Comparison of ENCODE assay signal across 8 mouse cellular contexts in the genomic region with DNA sequence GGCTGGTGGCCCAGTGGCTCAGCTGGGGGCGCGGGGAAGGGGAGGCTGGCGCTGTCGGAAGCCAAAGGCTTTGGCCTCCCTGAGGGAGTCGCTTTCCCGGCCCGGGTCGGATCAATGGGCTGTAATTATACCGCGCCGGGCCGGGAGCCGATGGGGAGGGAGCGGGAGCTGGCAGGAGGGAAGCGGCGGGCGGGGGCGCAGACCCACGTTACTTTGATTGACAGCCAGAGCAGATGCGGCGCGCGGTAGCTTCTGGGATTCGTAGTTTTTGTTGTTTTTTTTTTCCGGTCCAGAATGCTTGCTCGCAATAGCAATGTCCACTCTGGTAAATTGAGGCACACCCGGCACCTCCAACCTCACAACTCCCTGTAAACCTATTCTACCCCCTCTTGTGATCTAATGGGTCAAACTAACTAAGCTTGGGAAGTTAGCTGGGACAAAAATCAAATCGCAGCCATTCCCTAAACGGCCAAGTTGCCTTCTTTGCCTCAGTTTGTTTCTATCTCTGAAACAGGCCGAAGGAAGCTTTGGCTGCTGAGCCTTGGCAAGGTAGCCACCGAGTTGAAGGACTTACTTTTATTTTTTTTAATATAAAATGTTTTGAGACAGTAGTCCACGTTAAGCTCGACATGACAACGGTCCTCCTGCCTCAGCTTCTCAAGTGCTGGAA. TPM values are rescaled to one million over a fixed set of nuclear protein-coding genes. Genes with fewer than 3 reads are reported as not detected.
DNase-seq lines count a peak whose midpoint lies in the region; ATAC-seq and TF ChIP-seq lines count a peak whose summit lies in the region.

No protein-coding gene starts in this region.

- TF ChIP-seq EP300 in liver, postnatal 0 days (IDR thresholded peaks at IDR 0.05; ENCODE audit: low read depth): no peak

- peak; percentile 67 for ATAC-seq in forebrain, embryonic 15.5 days (replicated peaks)
- ATAC-seq in liver, postnatal 0 days: peak; percentile 63
- ATAC-seq in neural tube, embryonic 13.5 days (ENCODE audit: low read depth): peak; percentile 67

- peak overlapping the region; percentile 89 for H3K4me2 ChIP-seq in forebrain, embryonic 15.5 days (replicated peaks)
- H3K4me2 ChIP-seq in liver, postnatal 0 days (ENCODE audit: low read depth, low read length): peak overlapping the region; percentile 99
- H3K4me2 ChIP-seq in neural tube, embryonic 13.5 days: peak overlapping the region; percentile 75

- in situ Hi-C loops in ES-E14 (cut with MboI; ENCODE audit: low sequenced_read_pairs in 2 of 2, unreplicated experiment in 2 of 2): no loop called here

- H3K9ac ChIP-seq in ES-E14 (ENCODE audit: insufficient read depth, low read depth, low read length, poor library complexity, severe bottlenecking): peak overlapping the region; percentile 67; the same call in 1 of the 2 replicates
- H3K9ac ChIP-seq in forebrain, embryonic 15.5 days (replicated peaks): peak overlapping the region; percentile 36
- peak overlapping the region; percentile 57 for H3K9ac ChIP-seq in liver, postnatal 0 days (replicated peaks)
- H3K9ac ChIP-seq in neural tube, embryonic 13.5 days: peak overlapping the region; percentile 54

- DNase-seq in ES-E14 (ENCODE audit: low read depth, low spot score): peak; percentile 81
- DNase-seq in cerebellum, adult 11-12 months: peak; percentile 96
- DNase-seq in heart, postnatal 25 days (ENCODE audit: low spot score): peak; percentile 86
- peak; percentile 97 for DNase-seq in layer of hippocampus, adult 11-12 months (ENCODE audit: low spot score)
- peak; percentile 90 for DNase-seq in liver, postnatal 0 days
- peak; percentile 78 for DNase-seq in telencephalon, adult 2 months (ENCODE audit: low read depth, low spot score)

- no peak for TF ChIP-seq CTCF in liver, postnatal 0 days (IDR thresholded peaks at IDR 0.05; ENCODE audit: low read depth)

- peaks cover 2 to 28% of the 10 kb centered on the region in 2 experiments; a peak in 2 of 4 replicates for H3K4me1 ChIP-seq in ES-E14 (ENCODE audit: control insufficient read depth in 2 of 2, insufficient read depth in 2 of 2, low read length in 2 of 2, poor library complexity in 1 of 2)
- peaks cover 73% of the 10 kb centered on the region for H3K4me1 ChIP-seq in forebrain, embryonic 15.5 days
- peaks cover 40% of the 10 kb centered on the region for H3K4me1 ChIP-seq in liver, postnatal 0 days (ENCODE audit: insufficient read depth)
- peaks cover 74% of the 10 kb centered on the region for H3K4me1 ChIP-seq in neural tube, embryonic 13.5 days (replicated peaks)

- intact Hi-C loops in heart, postnatal 25 days (cut with DNase I): no loop called here

- H3K9me3 ChIP-seq in ES-E14 (ENCODE audit: control insufficient read depth, insufficient read depth, low read depth, low read length): no peaks in the 10 kb centered on the region
- H3K9me3 ChIP-seq in forebrain, embryonic 15.5 days: no peaks in the 10 kb centered on the region
- no peaks in the 10 kb centered on the region for H3K9me3 ChIP-seq in liver, postnatal 0 days (ENCODE audit: low read length)
- H3K9me3 ChIP-seq in neural tube, embryonic 13.5 days: no peaks in the 10 kb centered on the region

- H3K27ac ChIP-seq in ES-E14 (ENCODE audit: insufficient read depth, low read depth, low read length, poor library complexity, severe bottlenecking): peak overlapping the region; percentile 20; the same call in 1 of the 2 replicates
- peak overlapping the region; percentile 91 for H3K27ac ChIP-seq in forebrain, embryonic 15.5 days (replicated peaks)
- peak overlapping the region; percentile 71 for H3K27ac ChIP-seq in liver, postnatal 0 days (ENCODE audit: low read depth)
- H3K27ac ChIP-seq in neural tube, embryonic 13.5 days (replicated peaks): peak overlapping the region; percentile 86

- peak overlapping the region; percentile 72 to 80 for H3K4me3 ChIP-seq in ES-E14 (ENCODE audit: insufficient read depth in 1 of 2, low read depth in 1 of 2, low read length in 2 of 2, poor library complexity in 1 of 2, severe bottlenecking in 1 of 2)
- H3K4me3 ChIP-seq in forebrain, embryonic 15.5 days: peak overlapping the region; percentile 47
- H3K4me3 ChIP-seq in liver, postnatal 0 days (ENCODE audit: low read depth, low read length): peak overlapping the region; percentile 64
- peak overlapping the region; percentile 35 for H3K4me3 ChIP-seq in neural tube, embryonic 13.5 days

- peaks cover 43% of the 10 kb centered on the region for H3K27me3 ChIP-seq in forebrain, embryonic 15.5 days
- H3K27me3 ChIP-seq in liver, postnatal 0 days (ENCODE audit: insufficient read depth, low read length): peaks cover 7% of the 10 kb centered on the region; the same call in 1 of the 2 replicates
- peaks cover 59% of the 10 kb centered on the region for H3K27me3 ChIP-seq in neural tube, embryonic 13.5 days

- under 1% methylated on average over 33 of the region's 34 CpGs for WGBS in forebrain, embryonic 15.5 days
- WGBS in liver, postnatal 0 days (ENCODE audit: insufficient replicate concordance): under 1% methylated on average over 32 of the region's 34 CpGs
- under 1% methylated on average over 34 of the region's 34 CpGs for WGBS in neural tube, embryonic 13.5 days

- no peaks in the 10 kb centered on the region for H3K36me3 ChIP-seq in ES-E14 (ENCODE audit: control insufficient read depth, insufficient read depth, low read length, poor library complexity, severe bottlenecking)
- peaks cover 9% of the 10 kb centered on the region for H3K36me3 ChIP-seq in forebrain, embryonic 15.5 days
- H3K36me3 ChIP-seq in liver, postnatal 0 days (replicated peaks; ENCODE audit: insufficient read depth, low read length): peaks cover 5% of the 10 kb centered on the region
- H3K36me3 ChIP-seq in neural tube, embryonic 13.5 days: peaks cover 13% of the 10 kb centered on the region

TF ChIP-seq in ES-E14, 5 proteins besides CTCF, POLR2A, EP300 and RAD21:
- TF ChIP-seq ZNF384 (IDR thresholded peaks at IDR 0.05; ENCODE audit: low read depth, low read length): no peak
- TF ChIP-seq HCFC1 (IDR thresholded peaks at IDR 0.05; ENCODE audit: borderline replicate concordance, insufficient read depth, low read length): peak; percentile 97
- no peak for TF ChIP-seq CHD2 (IDR thresholded peaks at IDR 0.05; ENCODE audit: low read depth, low read length)
- TF ChIP-seq MAFK (IDR thresholded peaks at IDR 0.05; ENCODE audit: insufficient read depth, low read depth, low read length): no peak
- TF ChIP-seq ZC3H11A (IDR thresholded peaks at IDR 0.05; ENCODE audit: borderline replicate concordance, low read depth, low read length): no peak

RNA-seq across cellular contexts. Expression of a gene that starts 3.4 kb away (rescaled TPM):
- total RNA-seq in ES-E14 (2012; rRNA removed): 2.4 and 2.6 TPM in 2 replicates
- polyA plus RNA-seq in forebrain, embryonic 15.5 days (2015; fragmentation: Nextera tagmentation; extraction: Ambion mirVana): 27.3 and 28.0 TPM in 2 replicates
- total RNA-seq in heart, postnatal 25 days (2021): 1 to 10 TPM; 8.4 to 9.7 TPM
- polyA plus RNA-seq in liver, postnatal 0 days (2015; fragmentation: Nextera tagmentation; extraction: Ambion mirVana): 1.2 and 2.2 TPM in 2 replicates
- polyA plus RNA-seq in neural tube, embryonic 13.5 days (2015; fragmentation: Nextera tagmentation; extraction: Ambion mirVana): 31.1 and 32.9 TPM in 2 replicates

RNA-seq across cellular contexts. Expression of a gene that starts 11.7 kb away (rescaled TPM):
- total RNA-seq in ES-E14 (2012; rRNA removed): 102 and 145 TPM in 2 replicates
- 665 and 705 TPM in 2 replicates for polyA plus RNA-seq in forebrain, embryonic 15.5 days (2015; fragmentation: Nextera tagmentation; extraction: Ambion mirVana)
- 1,000 to 10,000 TPM; 1,086 to 1,128 TPM for total RNA-seq in heart, postnatal 25 days (2021)
- 256 and 266 TPM in 2 replicates for polyA plus RNA-seq in liver, postnatal 0 days (2015; fragmentation: Nextera tagmentation; extraction: Ambion mirVana)
- 572 and 635 TPM in 2 replicates for polyA plus RNA-seq in neural tube, embryonic 13.5 days (2015; fragmentation: Nextera tagmentation; extraction: Ambion mirVana)

RNA-seq across cellular contexts. Expression of a gene that starts 26.0 kb away (rescaled TPM):
- 52.1 and 53.4 TPM in 2 replicates for total RNA-seq in ES-E14 (2012; rRNA removed)
- polyA plus RNA-seq in forebrain, embryonic 15.5 days (2015; fragmentation: Nextera tagmentation; extraction: Ambion mirVana): 99.8 and 103 TPM in 2 replicates
- total RNA-seq in heart, postnatal 25 days (2021): 10 to 100 TPM; 49.6 to 54.6 TPM
- polyA plus RNA-seq in liver, postnatal 0 days (2015; fragmentation: Nextera tagmentation; extraction: Ambion mirVana): 18.3 and 19.2 TPM in 2 replicates
- 78.8 and 81.6 TPM in 2 replicates for polyA plus RNA-seq in neural tube, embryonic 13.5 days (2015; fragmentation: Nextera tagmentation; extraction: Ambion mirVana)

RNA-seq across cellular contexts. Expression of a gene that starts 29.9 kb away (rescaled TPM):
- 17.7 and 22.0 TPM in 2 replicates for total RNA-seq in ES-E14 (2012; rRNA removed)
- polyA plus RNA-seq in forebrain, embryonic 15.5 days (2015; fragmentation: Nextera tagmentation; extraction: Ambion mirVana): 3.0 and 4.2 TPM in 2 replicates
- 1 to 10 TPM; 6.7 to 7.4 TPM for total RNA-seq in heart, postnatal 25 days (2021)
- polyA plus RNA-seq in liver, postnatal 0 days (2015; fragmentation: Nextera tagmentation; extraction: Ambion mirVana): 2.9 and 3.0 TPM in 2 replicates
- 4.9 and 6.2 TPM in 2 replicates for polyA plus RNA-seq in neural tube, embryonic 13.5 days (2015; fragmentation: Nextera tagmentation; extraction: Ambion mirVana)

RNA-seq across cellular contexts. Expression of a gene that starts 35.1 kb away (rescaled TPM):
- 2.3 and 2.5 TPM in 2 replicates for total RNA-seq in ES-E14 (2012; rRNA removed)
- 3.0 and 3.1 TPM in 2 replicates for polyA plus RNA-seq in forebrain, embryonic 15.5 days (2015; fragmentation: Nextera tagmentation; extraction: Ambion mirVana)
- 1 to 10 TPM; 1.9 to 2.8 TPM for total RNA-seq in heart, postnatal 25 days (2021)
- 0.13 TPM in 2 replicates for polyA plus RNA-seq in liver, postnatal 0 days (2015; fragmentation: Nextera tagmentation; extraction: Ambion mirVana)
- 2.5 and 3.3 TPM in 2 replicates for polyA plus RNA-seq in neural tube, embryonic 13.5 days (2015; fragmentation: Nextera tagmentation; extraction: Ambion mirVana)

Comparison
In these comparisons a context has a peak if more than half of its experiments do, and no peak if none do; other contexts are left out.
1. Peak in every context shown above with its lines: DNase-seq, ATAC-seq, H3K4me3 ChIP-seq and H3K27ac ChIP-seq.
2. H3K27ac ChIP-seq: peak in every context shown above with its lines; median percentile 91 in forebrain, embryonic 15.5 days; 86 in neural tube, embryonic 13.5 days; 71 in liver, postnatal 0 days; 20 in ES-E14.